Mouse (Mus musculus): Measurements from ENCODE around the gene Tgoln1. TPM values are rescaled to one million over a fixed set of nuclear protein-coding genes. Genes with fewer than 3 reads are reported as not detected.

Tgoln1 gene
- total RNA-seq, 2 experiments from 2014 or later = 46.4 to 47.6 TPM

DNA sequence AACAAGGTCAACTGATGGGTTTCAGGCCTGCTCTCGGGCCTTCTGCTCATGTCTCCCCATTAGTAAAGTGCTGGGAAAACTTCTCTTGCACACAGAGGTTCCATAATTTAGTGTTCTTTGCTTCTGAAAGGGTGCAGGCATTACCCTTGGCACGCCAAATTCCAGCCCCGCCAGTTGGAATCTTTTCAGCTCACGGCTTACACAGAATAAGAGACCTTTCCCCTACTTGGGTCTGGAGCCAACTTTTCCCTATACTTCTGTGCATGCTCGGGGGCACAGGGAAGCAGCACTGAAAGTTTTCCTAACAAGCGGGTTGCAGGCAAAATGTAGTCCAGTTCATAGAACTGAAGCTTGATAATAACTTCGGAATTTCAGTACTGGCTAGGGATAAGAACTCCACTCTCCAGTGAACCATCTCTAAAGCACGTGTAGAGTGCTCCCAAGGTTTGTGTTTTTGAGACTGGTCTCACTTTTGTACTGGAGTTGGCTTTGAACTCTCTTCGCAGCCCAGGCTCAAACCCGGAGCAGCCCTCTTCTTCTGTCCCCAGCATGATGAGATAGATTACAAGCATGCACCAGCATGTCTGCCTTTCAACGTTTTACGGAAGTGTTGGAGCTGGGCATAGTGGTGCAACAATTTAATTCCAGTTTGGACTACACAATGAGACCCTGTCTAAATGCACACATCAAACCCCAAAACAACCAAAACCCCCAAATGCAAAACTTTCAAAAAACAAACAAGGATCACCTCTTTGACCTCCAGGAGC, 17.8 kb downstream of the Tgoln1 start:
- intact Hi-C loops (cut with DNase I) = no loop called here
- DNase-seq = peak; percentile 34 to 69

DNA sequence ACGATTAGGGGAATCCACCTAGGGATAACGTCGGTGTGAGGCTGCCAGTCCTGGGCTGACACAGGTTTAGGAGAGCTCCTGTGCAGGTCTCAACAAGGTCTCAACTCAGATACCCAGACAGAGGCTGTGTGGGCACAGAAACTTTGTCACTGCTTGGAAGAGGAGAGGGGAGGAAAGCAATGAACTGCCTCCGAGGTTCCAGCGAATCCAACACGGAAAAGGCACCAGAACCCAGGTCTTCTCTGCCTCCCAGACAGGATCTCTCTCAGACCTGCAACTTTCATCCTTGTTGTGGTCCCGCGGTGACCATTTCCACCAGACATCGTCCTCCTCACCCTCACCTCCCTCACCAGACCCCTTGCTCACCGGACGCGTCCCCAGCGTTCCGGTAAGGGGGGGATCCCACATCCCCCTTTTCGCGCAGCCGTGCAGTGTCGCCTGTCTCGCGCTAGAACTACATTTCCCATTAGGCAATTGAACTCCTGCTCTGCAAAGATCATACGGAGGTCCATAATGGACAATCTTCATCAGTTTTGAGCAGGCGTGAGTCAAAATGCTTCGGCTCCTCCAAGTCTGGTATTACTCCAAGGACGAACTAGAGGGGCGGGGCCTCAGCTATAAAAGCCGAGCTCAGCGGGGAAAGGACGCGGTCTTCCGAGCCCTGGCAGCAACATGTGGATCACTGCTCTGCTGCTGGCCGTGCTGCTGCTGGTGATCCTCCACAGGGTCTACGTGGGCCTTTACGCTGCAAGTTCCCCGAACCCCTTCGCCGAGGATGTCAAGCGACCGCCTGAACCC, 18.6 kb downstream of the Tgoln1 start, which contains the start of the genes Elmod3 and Retsat:
Elmod3 (minus strand) TSS at position 458 of the 798 bp plus-strand sequence.
Retsat (plus strand) TSS at position 520 of the 798 bp plus-strand sequence.
- intact Hi-C loops (cut with DNase I) = no loop called here
- DNase-seq = peak; percentile 92 to 96

DNA sequence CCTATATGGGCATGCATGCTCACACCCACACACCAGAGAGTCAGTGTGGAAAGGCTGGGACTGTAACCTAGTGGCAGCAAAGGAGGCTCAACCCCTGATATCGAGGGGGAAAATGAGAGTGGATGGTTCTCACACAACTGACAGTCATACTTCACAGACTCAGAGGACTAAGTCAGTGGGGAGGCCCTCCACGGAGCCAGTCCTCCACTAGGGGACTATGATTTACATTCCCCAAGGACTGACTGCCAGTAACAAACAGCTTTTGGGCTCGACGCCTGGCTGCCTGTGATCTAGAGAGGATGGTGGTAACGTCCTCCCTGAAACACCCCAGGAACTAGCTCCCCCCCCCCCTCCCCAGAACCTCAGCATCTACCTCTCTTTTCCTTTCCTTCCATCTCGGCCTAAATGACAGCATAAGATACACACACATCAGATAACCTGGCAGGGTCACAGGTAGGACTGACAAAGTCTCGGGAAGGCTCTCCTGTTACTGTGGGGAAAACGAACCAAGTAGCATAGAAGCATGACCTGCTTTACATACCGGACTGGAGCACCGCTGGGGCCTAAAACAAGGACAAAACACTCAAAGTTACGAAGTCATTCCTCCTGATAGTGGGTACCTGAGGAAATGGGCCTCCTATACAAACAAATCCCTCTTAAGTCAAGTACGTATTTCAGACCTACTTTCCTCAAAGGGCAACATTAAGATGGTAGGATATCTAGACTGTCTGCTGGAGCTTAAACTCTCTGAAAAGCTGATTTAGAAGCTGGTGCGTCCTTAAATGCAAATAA, 19.5 kb downstream of the Tgoln1 start:
- DNase-seq = peak; percentile 25 to 39
- intact Hi-C loops (cut with DNase I) = no loop called here

DNA sequence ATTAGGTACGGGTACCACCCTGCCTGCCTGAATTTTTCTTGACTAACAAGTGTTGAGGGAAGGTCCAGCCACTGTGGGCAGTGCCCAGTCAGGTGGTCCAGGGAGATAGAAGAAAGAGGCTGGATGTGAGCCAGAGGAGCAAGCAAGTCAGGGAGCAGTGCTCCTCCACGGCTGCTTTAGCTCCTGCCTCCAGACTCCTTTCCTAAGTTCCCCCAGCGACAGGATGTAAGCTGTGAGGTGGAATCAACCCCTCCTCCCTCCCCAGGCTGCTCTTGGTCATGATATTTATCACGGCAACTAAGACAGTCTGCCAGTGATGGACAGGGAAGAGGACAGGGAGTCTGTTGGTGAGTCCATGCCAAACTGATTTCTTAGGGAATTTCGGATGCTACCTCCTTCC, 22.9 kb downstream of the Tgoln1 start:
- intact Hi-C loops (cut with DNase I) = no loop called here
- no peak for DNase-seq

DNA sequence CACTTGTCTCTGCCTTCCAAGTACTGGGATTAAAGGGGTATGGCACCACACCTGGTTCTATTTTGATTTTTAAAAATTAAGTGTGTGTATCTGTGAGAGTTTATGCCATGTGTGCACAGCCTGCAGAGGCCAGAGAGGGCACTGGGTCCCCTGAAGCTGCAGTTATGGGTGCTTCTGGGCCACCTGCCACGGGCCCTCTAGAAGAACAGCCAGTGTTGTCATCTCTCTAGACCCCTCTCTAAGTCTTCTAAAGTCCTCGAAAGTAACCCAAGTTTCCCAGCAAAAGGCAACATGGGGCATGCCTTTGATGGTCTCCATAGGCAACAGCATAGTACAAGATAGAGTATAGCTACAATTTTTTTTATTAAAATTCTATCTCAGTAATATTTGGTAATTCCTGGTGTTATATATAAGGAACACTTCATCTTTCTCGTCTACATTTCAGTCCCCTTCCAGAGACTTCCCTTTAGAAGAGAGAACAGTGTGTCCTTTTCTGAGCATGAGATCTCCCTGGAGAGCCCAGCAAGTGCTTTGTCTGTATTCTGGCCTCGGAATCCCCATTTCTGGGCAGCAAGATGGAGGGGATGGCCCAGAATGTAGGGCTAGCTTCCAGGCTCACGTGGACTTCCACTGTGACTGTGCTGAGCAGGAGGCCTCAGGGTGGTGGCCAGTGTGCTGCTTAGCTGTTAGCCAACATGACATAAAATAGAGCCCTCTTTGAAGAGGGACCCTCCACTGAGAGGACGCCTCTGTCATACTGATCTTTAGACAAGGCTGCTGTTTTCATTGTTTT, 23.6 kb downstream of the Tgoln1 start:
- peak in 1 of 2 experiments; percentile 38 for DNase-seq
- intact Hi-C loops (cut with DNase I) = no loop called here

DNA sequence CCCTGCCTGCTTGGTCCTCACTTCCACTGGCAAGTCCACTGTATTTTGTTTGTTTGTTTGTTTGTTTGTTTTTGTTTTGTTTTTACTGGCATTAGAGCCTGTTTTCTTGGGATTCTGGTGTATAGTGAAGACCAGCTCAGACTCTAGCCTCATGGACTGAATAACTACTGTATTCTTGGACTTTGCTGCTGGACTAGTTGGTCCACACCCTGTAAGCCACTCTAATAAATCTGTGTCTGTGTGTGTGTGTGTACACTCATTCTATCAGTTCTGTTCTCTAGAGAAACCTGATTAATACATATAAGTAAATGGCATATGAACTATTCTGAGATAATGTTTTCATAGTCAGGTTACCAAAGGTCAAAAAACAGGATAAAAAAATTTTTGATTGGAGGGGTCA, 26.7 kb downstream of the Tgoln1 start:
- intact Hi-C loops (cut with DNase I) = no loop called here
- no peak for DNase-seq

DNA sequence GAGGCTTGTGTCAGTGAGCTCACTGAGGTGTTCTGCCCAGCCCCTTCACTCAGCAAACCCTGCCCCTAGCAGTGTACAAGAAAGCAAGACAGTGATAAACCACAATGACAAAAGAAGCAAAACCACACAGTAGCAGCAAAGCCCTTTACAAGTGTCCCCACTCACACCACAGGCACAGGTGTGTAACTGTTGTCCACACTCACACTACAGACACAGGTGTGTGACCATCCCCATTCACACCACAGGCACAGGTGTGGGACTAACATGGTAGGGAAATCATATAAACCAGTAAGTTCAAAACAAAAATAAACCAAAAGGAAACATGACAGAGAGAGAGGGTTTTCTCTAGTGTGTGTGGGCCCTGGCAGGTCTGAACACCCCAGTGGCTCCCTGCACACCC, 28.5 kb downstream of the Tgoln1 start:
- intact Hi-C loops (cut with DNase I) = no loop called here
- no peak for DNase-seq

DNA sequence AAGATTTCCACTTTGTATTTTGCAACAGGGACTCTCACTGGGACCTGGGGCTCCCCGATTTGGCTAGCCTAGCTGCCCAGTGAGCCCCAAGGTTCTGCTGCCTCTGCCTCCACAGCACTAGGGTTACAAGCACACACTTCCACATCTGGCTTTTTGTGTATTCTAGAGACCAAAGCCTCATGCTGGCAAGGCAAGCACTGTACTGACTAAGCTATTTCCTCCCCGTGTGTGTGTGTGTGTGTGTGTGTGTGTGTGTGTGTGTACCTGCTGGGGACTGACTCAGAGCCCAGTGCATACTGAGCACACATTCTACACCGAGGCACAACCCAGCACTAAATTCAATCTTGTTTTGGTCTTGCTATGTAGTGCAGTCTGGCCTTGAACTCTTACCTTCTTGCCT, 30.1 kb downstream of the Tgoln1 start:
- intact Hi-C loops (cut with DNase I) = no loop called here
- DNase-seq = no peak

DNA sequence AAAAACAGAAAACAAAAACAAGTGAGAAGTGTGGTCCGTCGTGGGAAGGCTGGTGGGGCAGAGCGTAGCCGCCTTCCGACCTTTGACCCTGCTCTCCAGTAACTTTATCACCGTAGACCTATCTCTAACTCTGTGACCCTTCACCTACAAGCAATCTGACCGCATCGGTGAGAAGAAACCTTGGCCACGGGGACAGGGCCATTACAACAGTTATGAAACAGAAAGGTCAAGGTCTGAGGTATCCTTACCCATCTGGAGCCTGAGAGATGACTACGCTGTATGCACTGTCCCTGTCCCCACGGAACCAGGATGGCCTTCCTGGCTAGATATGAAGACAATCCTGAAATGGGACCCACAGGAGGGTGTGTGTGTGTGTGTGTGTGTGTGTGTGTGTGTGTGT, 32.6 kb downstream of the Tgoln1 start:
- intact Hi-C loops (cut with DNase I) = no loop called here

DNA sequence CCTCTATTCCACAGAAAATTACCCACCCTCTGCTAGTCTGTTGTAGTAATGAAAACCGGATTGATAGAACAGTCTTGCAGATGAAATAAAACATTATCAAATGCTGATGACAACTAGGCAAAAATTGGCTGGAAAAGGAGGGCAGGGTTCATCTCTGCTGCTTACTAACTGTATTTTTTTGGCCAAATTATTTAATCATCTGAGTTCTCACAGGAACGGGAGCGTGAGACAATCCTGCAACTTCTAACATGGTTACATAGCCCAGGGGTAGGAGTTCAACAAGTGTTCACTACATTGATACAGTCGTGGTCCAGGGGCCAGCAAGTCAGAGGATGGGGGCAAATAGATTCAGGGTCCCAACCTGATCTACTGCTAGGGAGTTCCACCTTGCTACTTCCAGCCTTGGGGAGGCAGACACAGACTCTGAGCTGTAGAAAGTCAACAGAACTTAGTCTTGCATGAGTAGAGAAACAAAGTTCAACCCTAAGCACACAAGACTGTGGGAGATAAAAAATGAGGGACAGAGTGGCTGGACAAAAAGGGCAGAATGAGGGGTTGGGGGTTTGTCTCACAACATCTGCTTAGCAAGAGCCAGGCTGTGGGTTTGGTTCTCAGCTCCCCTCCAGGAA, 33.5 kb downstream of the Tgoln1 start:
- intact Hi-C loops (cut with DNase I) = no loop called here

More for the DNA sequence above, 32.6 kb downstream of the Tgoln1 start:
- no peak for DNase-seq

DNA sequence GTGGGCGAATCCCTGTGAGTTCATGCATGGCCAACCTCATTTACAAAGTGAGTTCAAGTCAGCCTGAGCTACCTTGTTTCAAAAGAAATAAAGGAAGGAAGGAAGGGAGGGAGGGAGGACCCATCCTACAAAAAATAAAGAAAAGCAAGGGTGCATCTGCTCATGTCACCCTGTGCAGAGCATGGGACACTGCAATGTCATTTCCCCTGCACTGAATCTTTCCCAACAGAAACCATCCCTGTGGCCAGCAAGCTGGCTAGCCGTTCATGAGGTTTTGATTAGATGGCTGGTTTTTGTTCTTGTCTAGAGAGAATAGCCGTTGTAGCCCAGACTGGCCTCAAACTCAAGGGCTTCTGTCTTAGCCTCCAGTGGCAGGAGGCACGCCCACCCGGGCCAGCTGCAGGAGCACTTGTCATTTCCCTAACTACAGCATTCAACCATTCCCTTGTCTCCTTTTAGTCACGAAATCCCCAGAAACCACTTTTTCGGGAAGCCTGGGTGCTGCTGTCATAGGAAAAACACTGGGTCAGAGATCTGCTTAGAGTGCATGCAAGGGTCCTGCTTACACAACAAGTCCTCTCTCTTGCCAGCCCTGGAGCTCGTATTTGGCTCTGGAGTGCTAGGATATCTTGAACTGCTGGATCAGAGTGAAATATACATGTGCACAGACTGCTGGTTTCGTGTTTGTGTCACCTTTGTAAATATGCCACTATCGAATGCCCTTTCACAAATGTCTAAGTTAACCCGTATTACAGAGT, 35.0 kb downstream of the Tgoln1 start:
- no peak for DNase-seq
- intact Hi-C loops (cut with DNase I) = no loop called here

More for the DNA sequence above, 33.5 kb downstream of the Tgoln1 start:
- DNase-seq = no peak

DNA sequence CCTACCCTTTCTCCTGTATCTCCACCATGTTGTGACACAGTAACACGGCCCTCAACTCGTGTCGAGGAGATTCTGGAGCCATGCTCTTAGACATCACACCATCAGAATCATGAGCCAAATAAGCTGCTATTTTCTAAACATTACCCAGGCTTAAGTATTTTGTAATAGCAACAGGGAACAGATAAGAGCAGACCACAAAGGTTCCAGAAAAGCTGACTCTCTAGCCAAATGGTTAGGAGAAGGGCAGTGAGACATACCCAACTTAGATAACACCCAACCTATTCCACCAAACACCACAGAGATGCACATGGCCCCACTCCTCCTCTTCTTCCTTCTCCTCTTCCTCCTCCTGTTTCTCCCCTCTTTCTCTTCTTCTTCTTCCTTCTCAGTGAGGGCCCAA, 40.8 kb downstream of the Tgoln1 start:
- intact Hi-C loops (cut with DNase I) = no loop called here
- no peak for DNase-seq

DNA sequence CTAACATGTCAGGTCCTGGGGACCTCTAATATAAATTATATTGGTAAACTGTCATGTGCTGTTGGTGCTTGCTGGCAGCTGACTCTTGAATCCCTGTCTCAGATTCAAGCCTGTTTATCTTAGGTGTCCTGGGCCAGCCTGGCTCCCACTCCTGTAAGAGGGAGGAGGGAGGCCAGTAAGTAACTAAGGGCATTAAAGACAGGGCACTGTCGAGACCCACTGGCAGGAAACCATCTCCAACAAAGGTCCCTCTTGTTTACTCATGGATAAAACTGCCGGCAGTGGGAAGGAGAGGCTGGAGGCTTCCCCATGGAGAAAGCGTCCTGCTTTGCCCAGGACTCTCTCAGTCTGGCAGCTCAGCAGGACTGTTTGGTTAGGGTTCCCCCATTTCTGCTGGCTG, 45.0 kb downstream of the Tgoln1 start:
- intact Hi-C loops (cut with DNase I) = no loop called here

DNA sequence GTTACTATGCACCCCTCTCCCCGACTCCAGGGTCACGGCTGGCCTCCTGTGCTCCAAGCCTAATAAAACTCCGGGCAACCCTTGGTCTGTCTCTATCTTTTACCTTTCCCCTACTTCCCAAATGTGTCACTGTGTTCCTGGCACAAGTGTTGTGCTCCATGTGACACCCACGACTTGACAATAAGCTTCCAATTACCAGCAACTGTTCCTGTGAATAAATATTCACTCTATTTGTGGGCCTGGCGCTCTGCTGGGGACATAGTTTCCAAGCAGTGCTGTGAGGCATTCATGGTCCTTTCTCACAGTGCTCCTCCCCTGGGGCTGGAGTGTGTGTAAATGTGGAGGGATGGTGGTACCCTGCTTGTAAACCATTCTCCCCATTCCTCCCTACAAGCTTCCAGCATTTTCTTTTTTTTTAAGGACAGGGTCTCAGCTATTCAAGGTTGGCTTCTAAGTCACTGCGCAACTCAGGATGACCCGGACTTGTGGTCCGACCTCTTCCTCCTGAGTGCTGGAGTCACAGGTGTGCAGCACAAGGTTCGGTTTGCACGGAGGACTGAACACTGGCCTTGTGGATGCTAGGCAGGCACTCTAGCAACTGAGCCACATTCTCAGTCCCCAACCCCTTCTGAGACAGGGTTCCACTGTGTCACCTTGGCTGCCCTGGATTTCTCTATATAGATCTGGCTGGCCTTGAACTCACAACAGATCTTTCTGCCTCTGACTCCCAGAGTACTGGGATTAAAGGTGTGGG, 46.0 kb downstream of the Tgoln1 start:
- intact Hi-C loops (cut with DNase I) = no loop called here

More for the DNA sequence above, 45.0 kb downstream of the Tgoln1 start:
- DNase-seq = no peak

DNA sequence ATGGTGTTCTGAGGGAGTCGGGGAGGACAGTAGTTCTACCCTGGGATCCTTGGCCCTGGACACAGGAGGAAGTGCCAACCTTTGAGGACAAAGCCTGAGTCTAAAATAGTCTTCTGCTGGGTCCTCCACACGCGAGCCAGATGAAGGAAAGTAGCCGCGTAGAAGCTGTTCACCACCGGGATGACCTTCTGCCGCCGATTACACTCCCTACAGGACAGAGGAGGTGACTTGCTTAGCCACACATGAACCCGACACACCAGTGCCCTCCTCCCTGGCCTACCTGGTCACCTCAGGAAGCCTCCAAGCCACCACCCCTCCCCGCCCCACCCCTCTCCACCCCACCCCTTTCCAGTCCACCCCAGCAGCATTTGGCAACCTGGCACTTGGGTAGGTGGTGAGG, 48.1 kb downstream of the Tgoln1 start:
- intact Hi-C loops (cut with DNase I) = no loop called here
- no peak for DNase-seq

More for the DNA sequence above, 46.0 kb downstream of the Tgoln1 start:
- DNase-seq = peak in 1 of 2 experiments; percentile 40

DNA sequence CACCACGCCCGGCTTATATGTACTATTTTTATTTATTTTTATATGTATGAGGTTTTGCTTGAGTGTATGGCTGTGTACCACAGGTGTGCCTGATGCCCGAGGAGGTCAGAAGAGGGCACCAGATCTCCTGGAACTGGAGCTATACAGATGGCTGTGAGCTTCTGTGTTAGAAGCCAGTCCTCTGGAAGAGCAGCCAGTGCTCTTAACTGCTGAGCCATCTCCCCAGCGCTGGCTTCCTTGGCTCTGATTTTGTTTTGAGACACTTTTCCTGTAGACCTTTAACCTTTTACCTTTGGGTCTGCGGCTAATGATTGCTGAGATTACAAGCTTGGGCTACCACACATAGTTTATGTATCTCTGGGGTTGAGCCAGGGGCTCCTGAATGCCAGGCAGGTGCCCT, 49.3 kb downstream of the Tgoln1 start:
- intact Hi-C loops (cut with DNase I) = no loop called here
- no peak for DNase-seq

DNA sequence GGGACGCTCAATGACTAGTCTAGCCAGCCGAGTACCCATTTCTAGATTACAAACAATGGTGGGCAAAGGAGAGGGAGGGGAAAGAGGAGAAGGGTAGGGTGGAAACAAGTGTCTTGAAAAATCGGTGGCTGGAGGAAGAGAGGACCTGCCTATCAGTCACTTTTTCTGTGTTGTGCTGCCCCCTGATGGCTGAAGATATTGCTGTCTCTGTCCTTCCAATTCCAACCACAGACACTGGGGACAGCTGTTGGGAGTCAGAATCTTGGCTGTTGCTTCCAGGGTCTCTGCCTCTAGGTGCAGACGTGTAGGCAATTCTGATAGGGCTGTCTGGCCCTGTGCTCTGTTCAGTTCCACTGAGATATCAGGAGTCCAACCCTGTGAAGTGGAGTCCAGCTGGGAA, 50.8 kb downstream of the Tgoln1 start:
- DNase-seq = peak; percentile 87 to 93
- intact Hi-C loops (cut with DNase I) = loop anchor here (1.0 kb wide), 2 partner anchors 31 to 139 kb away; no protein-coding TSS in a partner anchor

DNA sequence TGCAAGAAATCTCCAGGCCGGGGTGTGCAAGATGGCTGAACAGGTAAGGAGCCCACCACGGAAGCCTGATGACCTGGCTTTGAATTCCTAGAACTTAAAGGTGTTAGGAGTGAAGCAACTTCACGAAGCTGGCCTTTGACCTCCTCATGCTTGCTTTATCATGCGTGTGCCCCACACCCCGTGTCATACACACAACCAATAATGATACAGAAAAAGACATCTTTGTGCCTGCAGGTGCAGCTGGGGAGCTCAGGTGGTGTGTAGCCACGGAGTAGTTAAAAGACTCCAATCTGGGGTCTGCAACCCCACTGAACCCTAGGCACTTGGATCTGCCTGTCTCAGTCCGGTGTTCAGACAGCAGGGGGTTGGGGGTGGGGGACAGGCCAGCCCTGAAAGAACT, 51.3 kb downstream of the Tgoln1 start:
- DNase-seq = no peak
- intact Hi-C loops (cut with DNase I) = no loop called here
